In genomic region chr6:28642909-28643308, GRCm38 (mm10) we compare ENCODE assay signal across 23 mouse cellular contexts.
A peak's percentile ranks its signal among the peaks of the same experiment; 100 is the strongest.
DNase-seq lines count a peak whose midpoint lies in the region; ATAC-seq and TF ChIP-seq lines count a peak whose summit lies in the region.
"Had no signal": no experiment of that assay in that cellular context is flagged by ENCODE, and none has a peak within 500 bp of the region (broad histone marks: within the 10 kb centered on the region; RNA-seq: fewer than 3 reads in every experiment).

No protein-coding gene starts in this region.

- no peaks in the 10 kb centered on the region for H3K36me3 ChIP-seq in hindbrain, embryonic 14.5 days (replicated peaks; ENCODE audit: control insufficient read depth, insufficient read depth)
- H3K36me3 ChIP-seq in hindbrain, embryonic 10.5 days: no peaks in the 10 kb centered on the region
- no peaks in the 10 kb centered on the region for H3K36me3 ChIP-seq in lung, postnatal 0 days (ENCODE audit: insufficient read depth, low read length)
- H3K36me3 ChIP-seq: embryonic facial prominence, embryonic 13.5 days; heart, embryonic 12.5 days; intestine, embryonic 15.5 days had no signal

- ATAC-seq in hindbrain, embryonic 14.5 days (ENCODE audit: low FRiP score): peak; percentile 34; the same call in 1 of the 2 replicates
- ATAC-seq in lung, postnatal 0 days: no peak
- ATAC-seq: forebrain, embryonic 14.5 days; intestine, embryonic 15.5 days; liver, postnatal 0 days had no signal

- WGBS in hindbrain, embryonic 14.5 days: 45% methylated on average over 2 of the region's 2 CpGs
- WGBS in hindbrain, embryonic 10.5 days: 63% methylated on average over 2 of the region's 2 CpGs
- WGBS in lung, postnatal 0 days: 39% methylated on average over 2 of the region's 2 CpGs

- no peak for TF ChIP-seq CTCF in lung, postnatal 0 days (IDR thresholded peaks at IDR 0.05)
- TF ChIP-seq CTCF in brain, embryonic 14.5 days (IDR thresholded peaks at IDR 0.05; ENCODE audit: borderline replicate concordance, extremely low read depth, insufficient read depth, insufficient read length): no peak

- no peak overlapping the region for H3K9ac ChIP-seq in hindbrain, embryonic 14.5 days
- no peak overlapping the region for H3K9ac ChIP-seq in lung, postnatal 0 days (replicated peaks; ENCODE audit: low read depth)
- H3K9ac ChIP-seq: embryonic facial prominence, embryonic 13.5 days; heart, embryonic 12.5 days; intestine, embryonic 15.5 days; liver, postnatal 0 days had no signal

- TF ChIP-seq POLR2A in brain, embryonic 14.5 days (IDR thresholded peaks at IDR 0.05; ENCODE audit: borderline replicate concordance, extremely low read depth, insufficient read depth, insufficient read length, poor library complexity, severe bottlenecking): no peak

- H3K27ac ChIP-seq in hindbrain, embryonic 14.5 days: no peak overlapping the region
- no peak overlapping the region for H3K27ac ChIP-seq in hindbrain, embryonic 10.5 days
- no peak overlapping the region for H3K27ac ChIP-seq in lung, postnatal 0 days (ENCODE audit: low read length)
- H3K27ac ChIP-seq: embryonic facial prominence, embryonic 13.5 days; intestine, embryonic 15.5 days; macrophage; stomach, postnatal 0 days had no signal

- H3K4me2 ChIP-seq in hindbrain, embryonic 14.5 days (replicated peaks): no peak overlapping the region
- no peak overlapping the region for H3K4me2 ChIP-seq in lung, postnatal 0 days (replicated peaks; ENCODE audit: low read depth, low read length)
- H3K4me2 ChIP-seq: embryonic facial prominence, embryonic 13.5 days; heart, embryonic 12.5 days; intestine, embryonic 15.5 days; liver, embryonic 11.5 days had no signal

- DNase-seq in hindbrain, embryonic 14.5 days (ENCODE audit: low spot score): no peak
- no peak for DNase-seq in hindbrain, embryonic 10.5 days (ENCODE audit: low spot score)
- DNase-seq in lung, postnatal 0 days (ENCODE audit: low spot score): peak; percentile 26
- DNase-seq in lung, adult 18-20 months: no peak
- peak; percentile 26 for DNase-seq in MN1 (ENCODE audit: low spot score)
- DNase-seq in brain, embryonic 14.5 days (ENCODE audit: low read depth): peak; percentile 46
- no peak for DNase-seq in thymus, postnatal 36 days
- DNase-seq: cerebellum, adult 18-20 months; cerebellum, postnatal 14 days; gastrocnemius, postnatal 25 days; heart, adult 18-20 months; heart, postnatal 10 days; kidney, adult 9 months; kidney, postnatal 14 days; liver, postnatal 0 days; right cerebral cortex, postnatal 14 days had no signal

- no peak for TF ChIP-seq EP300 in lung, postnatal 0 days (IDR thresholded peaks at IDR 0.05)

- H3K27me3 ChIP-seq in hindbrain, embryonic 14.5 days (ENCODE audit: control insufficient read depth, insufficient read depth, low read length): no peaks in the 10 kb centered on the region
- H3K27me3 ChIP-seq in hindbrain, embryonic 10.5 days (ENCODE audit: insufficient read depth, poor library complexity, severe bottlenecking): no peaks in the 10 kb centered on the region
- H3K27me3 ChIP-seq in lung, postnatal 0 days (replicated peaks; ENCODE audit: insufficient read depth, low read length): no peaks in the 10 kb centered on the region
- H3K27me3 ChIP-seq: embryonic facial prominence, embryonic 13.5 days; heart, embryonic 12.5 days; intestine, embryonic 15.5 days had no signal

- H3K9me3 ChIP-seq in hindbrain, embryonic 14.5 days (ENCODE audit: control insufficient read depth, low read length): no peaks in the 10 kb centered on the region
- no peaks in the 10 kb centered on the region for H3K9me3 ChIP-seq in hindbrain, embryonic 10.5 days
- no peaks in the 10 kb centered on the region for H3K9me3 ChIP-seq in lung, postnatal 0 days (ENCODE audit: low read length)
- H3K9me3 ChIP-seq: embryonic facial prominence, embryonic 13.5 days; heart, embryonic 12.5 days; intestine, embryonic 15.5 days had no signal

- no peak overlapping the region for H3K4me3 ChIP-seq in hindbrain, embryonic 14.5 days (replicated peaks; ENCODE audit: low read length)
- H3K4me3 ChIP-seq in hindbrain, embryonic 10.5 days: no peak overlapping the region
- no peak overlapping the region for H3K4me3 ChIP-seq in lung, postnatal 0 days (ENCODE audit: low read depth, low read length)
- H3K4me3 ChIP-seq: embryonic facial prominence, embryonic 13.5 days; heart, embryonic 12.5 days; intestine, embryonic 15.5 days had no signal

- peaks cover 5% of the 10 kb centered on the region for H3K4me1 ChIP-seq in hindbrain, embryonic 14.5 days (replicated peaks; ENCODE audit: control insufficient read depth, insufficient read depth, low read length)
- H3K4me1 ChIP-seq in hindbrain, embryonic 10.5 days (replicated peaks): 0 out of 2 replicates have a peak, but pooled peaks cover 4% of the 10 kb centered on the region
- H3K4me1 ChIP-seq in lung, postnatal 0 days (ENCODE audit: insufficient read depth, low read depth, low read length): no peaks in the 10 kb centered on the region
- H3K4me1 ChIP-seq: intestine, embryonic 15.5 days had no signal

Comparison
In these comparisons a context has a peak if more than half of its experiments do, and no peak if none do; other contexts are left out.
1. DNase-seq: peak in lung, postnatal 0 days (single experiment), MN1 (single experiment) and brain, embryonic 14.5 days (single experiment); none in hindbrain, embryonic 14.5 days (single experiment), hindbrain, embryonic 10.5 days (single experiment), lung, adult 18-20 months (0 of 2) and thymus, postnatal 36 days (0 of 2).